Mouse (Mus musculus) heart, postnatal 14 days (tissue): ENCODE data around the gene Vwa8. TPM values are rescaled to one million over a fixed set of nuclear protein-coding genes. Genes with fewer than 3 reads are reported as not detected.

Source experiments
- DNase-seq, 2 experiments: peaks; one replicate each; pipeline ENCODE4 v3.0.0; 2021 to 2022
- intact Hi-C: fragments of 180-260 bp; cut with DNase I; formaldehyde crosslinking; loops from one replicate; pipeline ENCODE4 v1.15.1; 2025
- long read RNA-seq, 2 experiments: library from polyadenylated mRNA; stranded (forward); transcript quantifications; one replicate each; pipeline ENCODE4 v2.0.0; 2021
- total RNA-seq, 2 experiments: library from RNA; stranded (reverse); gene quantifications; 2 replicates each; pipeline ENCODE4 v1.2.3; 2021

The Vwa8 gene
- total RNA-seq: 100 to 1,000 TPM; 171 to 181 TPM
- long read RNA-seq, experiment 1, full-length matches to known transcripts: 60 of 100 reads
- long read RNA-seq, experiment 1, partial matches to known transcripts: 35 of 100 reads
- long read RNA-seq, experiment 1, other reads (novel, unspliced or antisense): 5 of 100 reads
- long read RNA-seq, experiment 2, full-length matches to known transcripts: 42 of 71 reads
- long read RNA-seq, experiment 2, partial matches to known transcripts: 25 of 71 reads
- long read RNA-seq, experiment 2, other reads (novel, unspliced or antisense): 4 of 71 reads

- DNase-seq: peak; percentile 91 to 94
- intact Hi-C loops: loop anchor here (2.0 kb wide), 2 partner anchors 116 to 180 kb away; partner anchors contain the start of gene Dgkh
These were observed at the start of gene Vwa8 for GRCm38 (mm10) chr14:78848941-78849911. Vwa8 (plus strand) TSS chr14:78849052.

GRCm38 (mm10) chr14:78802378-78802777, 46.5 kb upstream of the Vwa8 start:
- intact Hi-C loops: no loop called here
- no peak for DNase-seq

- intact Hi-C loops: no loop called here
- no peak for DNase-seq
These were observed 44.9 kb upstream of the Vwa8 start for GRCm38 (mm10) chr14:78803924-78804323.

- intact Hi-C loops: no loop called here
- DNase-seq: no peak
These were observed 36.0 kb upstream of the Vwa8 start for GRCm38 (mm10) chr14:78812896-78813295.

GRCm38 (mm10) chr14:78816411-78816810, 32.4 kb upstream of the Vwa8 start:
- intact Hi-C loops: no loop called here
- DNase-seq: no peak

GRCm38 (mm10) chr14:78817651-78818050, 31.2 kb upstream of the Vwa8 start:
- no peak for DNase-seq
- intact Hi-C loops: no loop called here

- intact Hi-C loops: no loop called here
These were observed 30.4 kb upstream of the Vwa8 start for GRCm38 (mm10) chr14:78818406-78818805.

GRCm38 (mm10) chr14:78824013-78824412, 24.8 kb upstream of the Vwa8 start:
- intact Hi-C loops: no loop called here
- no peak for DNase-seq

More at GRCm38 (mm10) chr14:78818406-78818805, 30.4 kb upstream of the Vwa8 start:
- no peak for DNase-seq

- DNase-seq: no peak
- intact Hi-C loops: no loop called here
These were observed 24.3 kb upstream of the Vwa8 start for GRCm38 (mm10) chr14:78824507-78824906.

- intact Hi-C loops: no loop called here
- no peak for DNase-seq
These were observed 17.7 kb upstream of the Vwa8 start for GRCm38 (mm10) chr14:78831158-78831557.

GRCm38 (mm10) chr14:78847948-78848347, 904 bp upstream of the Vwa8 start:
- intact Hi-C loops: loop anchor here (2.0 kb wide), 2 partner anchors 115 to 179 kb away; partner anchors contain the start of gene Dgkh
- no peak for DNase-seq

- intact Hi-C loops: loop anchor here (2.0 kb wide), 2 partner anchors 116 to 180 kb away; partner anchors contain the start of gene Dgkh
- no peak for DNase-seq
These were observed 375 bp upstream of the Vwa8 start for GRCm38 (mm10) chr14:78848477-78848876.

- intact Hi-C loops: loop anchor here (2.0 to 10.0 kb wide), 4 partner anchors 117 to 255 kb away; partner anchors contain the start of gene Dgkh
- DNase-seq: no peak
These were observed 1.2 kb downstream of the Vwa8 start for GRCm38 (mm10) chr14:78849961-78850578.

- DNase-seq: peak in 1 of 2 experiments; percentile 19
- intact Hi-C loops: loop anchor here (10.0 kb wide), 2 partner anchors 134 to 254 kb away; no protein-coding TSS in a partner anchor
These were observed 1.8 kb downstream of the Vwa8 start for GRCm38 (mm10) chr14:78850666-78851065.

- peak in 1 of 2 experiments; percentile 39 for DNase-seq
- intact Hi-C loops: loop anchor here (10.0 kb wide), 2 partner anchors 133 to 253 kb away; no protein-coding TSS in a partner anchor
These were observed 2.5 kb downstream of the Vwa8 start for GRCm38 (mm10) chr14:78851366-78851765.

- peak in 1 of 2 experiments; percentile 37 for DNase-seq
- intact Hi-C loops: loop anchor here (10.0 kb wide), 2 partner anchors 132 to 252 kb away; no protein-coding TSS in a partner anchor
These were observed 3.8 kb downstream of the Vwa8 start for GRCm38 (mm10) chr14:78852401-78853246.

GRCm38 (mm10) chr14:78861156-78861555, 12.3 kb downstream of the Vwa8 start:
- intact Hi-C loops: loop anchor here (10.0 kb wide), 1 partner anchor 464 kb away; no protein-coding TSS in a partner anchor

GRCm38 (mm10) chr14:78870036-78870435, 21.2 kb downstream of the Vwa8 start:
- DNase-seq: no peak
- intact Hi-C loops: no loop called here

More at GRCm38 (mm10) chr14:78861156-78861555, 12.3 kb downstream of the Vwa8 start:
- DNase-seq: no peak

- intact Hi-C loops: no loop called here
These were observed 28.3 kb downstream of the Vwa8 start for GRCm38 (mm10) chr14:78877176-78877575.

More at GRCm38 (mm10) chr14:78877176-78877575, 28.3 kb downstream of the Vwa8 start:
- DNase-seq: no peak
